Mouse (Mus musculus) frontal cortex, postnatal 25 days (tissue): ENCODE results near the gene Gm6367.
"Not testable (repeated sequence)": the region's sequence is repeated elsewhere in the genome, so short reads cannot be mapped to it uniquely, and the experiment has no call there.

Experiments used
- DNase-seq, 2 experiments: peaks; one replicate each; pipeline ENCODE4 v3.0.0; 2022; ENCODE audit warnings: low spot score in 2 of 2

The Gm6367 gene

DNA sequence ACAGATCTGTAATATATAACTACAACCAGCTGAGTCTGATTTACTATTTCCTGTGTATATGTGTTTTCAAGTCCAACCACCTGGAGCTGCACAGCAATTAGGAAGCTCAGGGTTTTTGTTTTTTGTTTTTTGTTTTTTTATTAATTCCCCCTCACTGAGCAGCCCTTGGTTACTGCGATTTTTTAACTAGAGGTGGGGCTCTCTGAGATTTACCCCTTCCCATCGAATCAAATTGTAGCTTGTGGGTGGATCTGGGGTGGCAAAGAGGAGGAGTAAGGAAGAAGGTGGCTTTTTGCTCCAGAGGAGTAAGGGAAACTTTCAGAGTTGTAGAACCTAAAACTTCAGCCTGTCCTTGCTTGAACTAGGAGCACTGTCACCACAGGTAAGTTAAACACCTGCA is at the start of gene Gm6367:
TSS of gene Gm6367 (plus strand) at position 301 of the 400 bp plus-strand sequence.
- not testable (repeated sequence) for DNase-seq
